Mouse (Mus musculus): ENCODE data around the gene Stra6.

GRCm38 (mm10) chr9:58042391-58042790, 21.2 kb upstream of the Stra6 start:
- TF ChIP-seq CTCF (IDR thresholded peaks at IDR 0.05; ENCODE audit: extremely low read depth, insufficient read depth, insufficient read length, insufficient replicate concordance) (no peak), POLR2A (IDR thresholded peaks at IDR 0.05; ENCODE audit: low read depth, low read length) (no peak)

Measured in spleen, adult 2 months (tissue).